Comparison of ENCODE assay signal across 9 mouse cellular contexts in the genomic region with DNA sequence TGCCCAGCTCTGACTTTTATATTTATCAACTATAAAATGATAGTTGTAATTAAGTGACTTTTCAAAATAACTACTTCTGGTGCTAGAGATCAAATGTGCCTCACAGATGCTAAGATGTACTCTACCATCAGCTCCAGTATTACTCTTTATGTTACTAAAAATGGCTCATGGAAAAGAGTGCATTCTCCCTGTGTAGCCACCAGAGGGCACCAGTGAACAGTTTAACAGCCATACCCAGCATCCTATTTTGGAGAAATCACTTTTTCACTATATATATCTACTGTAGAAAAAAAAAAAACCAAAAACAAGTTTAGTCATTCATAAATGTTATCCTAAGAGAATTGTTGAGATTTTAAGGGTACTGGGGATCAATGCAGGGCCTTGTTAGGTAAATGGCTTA. TPM values are rescaled to one million over a fixed set of nuclear protein-coding genes. Genes with fewer than 3 reads are reported as not detected.
DNase-seq lines count a peak whose midpoint lies in the region; ATAC-seq lines count a peak whose summit lies in the region.
"Had no signal": no experiment of that assay in that cellular context is flagged by ENCODE, and none has a peak within 500 bp of the region (broad histone marks: within the 10 kb centered on the region; RNA-seq: fewer than 3 reads in every experiment).

No protein-coding gene starts in this region.

- ATAC-seq in activated CD4-positive, CD25-positive, alpha-beta regulatory T cell, adult 4 months, result no peak

- H3K4me1 ChIP-seq in heart, embryonic 10.5 days, result peaks cover 16% of the 10 kb centered on the region

- H3K9me3 ChIP-seq in heart, embryonic 10.5 days, result no peaks in the 10 kb centered on the region
- H3K9me3 ChIP-seq: limb, embryonic 12.5 days had no signal

- H3K27ac ChIP-seq in heart, embryonic 10.5 days, result no peak overlapping the region
- H3K27ac ChIP-seq: limb, embryonic 12.5 days had no signal

- H3K36me3 ChIP-seq in heart, embryonic 10.5 days, result no peaks in the 10 kb centered on the region

- no peaks in the 10 kb centered on the region for H3K27me3 ChIP-seq in heart, embryonic 10.5 days (ENCODE audit: insufficient read depth, poor library complexity, severe bottlenecking)
- H3K27me3 ChIP-seq: limb, embryonic 12.5 days had no signal

- DNase-seq in heart, adult 8-10 months (ENCODE audit: low spot score), result peak; percentile 33
- DNase-seq in heart, embryonic 10.5 days (ENCODE audit: low spot score), result no peak
- DNase-seq in A20 (ENCODE audit: low read depth, low spot score), result peak; percentile 73
- peak; percentile 88 for DNase-seq in NIH3T3 (ENCODE audit: low read depth)
- peak; percentile 51 for DNase-seq in embryo, embryonic 11.5 days (ENCODE audit: low read depth, low spot score)
- DNase-seq in layer of hippocampus, postnatal 14 days (ENCODE audit: low spot score in 2 of 2), result peak; percentile 57 to 72
- DNase-seq in retina, postnatal 1 day, result peak; percentile 73

- H3K4me3 ChIP-seq in heart, embryonic 10.5 days, result no peak overlapping the region
- H3K4me3 ChIP-seq: limb, embryonic 12.5 days had no signal

RNA-seq across cellular contexts. Expression of gene Rab33b, which starts 2.7 kb away (rescaled TPM):
- total RNA-seq in heart, adult 8-10 months (2022), result 10 to 100 TPM in 2 of 4 experiments, 1 to 10 TPM in 2; 9.7 to 10.2 (median 10.0) TPM
- polyA plus RNA-seq in heart, embryonic 10.5 days (2016; fragmentation: Nextera tagmentation; extraction: Ambion mirVana), result 15.6 and 16.3 TPM in 2 replicates
- total RNA-seq in layer of hippocampus, postnatal 14 days (2021), result 10 to 100 TPM; 24.0 to 27.1 TPM
- 10 to 100 TPM; 20.1 to 20.8 TPM for polyA plus RNA-seq in activated CD4-positive, CD25-positive, alpha-beta regulatory T cell, adult 4 months (2017; shearing (Covaris generic))
